Mouse (Mus musculus) mouse trophoblast stem cell (cell line): ENCODE measurements at regions not wholly inside any gene's neighbourhood (a gene's known extent, or its start where the extent isn't known, plus 50 kb on each side); places are given as distances from the start of the nearest gene placed in this dataset.

Source experiments
- in situ Hi-C, 2 experiments: fragments of 300-500 bp; cut with MseI, MboI; formaldehyde crosslinking; loops; 2 replicates in 1 of 2; 3 replicates in 1 of 2; pipeline ENCODE4 v1.15.1; 2025

DNA sequence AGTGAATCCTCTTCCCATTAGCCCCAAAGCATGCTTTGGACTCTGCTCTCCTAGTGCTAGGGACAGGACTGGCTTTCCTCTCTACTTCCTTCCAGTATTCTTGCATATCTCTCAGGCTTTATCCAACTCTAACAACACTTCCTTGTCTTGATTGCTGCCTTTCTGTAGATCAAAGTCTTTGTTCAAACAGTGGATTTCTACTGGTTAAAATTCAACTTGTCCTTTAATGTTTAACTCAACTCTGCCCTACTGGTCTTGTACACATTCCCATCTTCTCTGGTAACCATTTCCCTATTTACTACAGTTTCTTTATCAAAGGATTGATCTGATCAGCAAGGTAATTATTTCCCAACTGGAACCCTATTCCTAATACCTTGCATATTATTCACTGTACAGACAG is 1094.6 kb downstream of the Car8 start:
- in situ Hi-C loops: no loop called here

DNA sequence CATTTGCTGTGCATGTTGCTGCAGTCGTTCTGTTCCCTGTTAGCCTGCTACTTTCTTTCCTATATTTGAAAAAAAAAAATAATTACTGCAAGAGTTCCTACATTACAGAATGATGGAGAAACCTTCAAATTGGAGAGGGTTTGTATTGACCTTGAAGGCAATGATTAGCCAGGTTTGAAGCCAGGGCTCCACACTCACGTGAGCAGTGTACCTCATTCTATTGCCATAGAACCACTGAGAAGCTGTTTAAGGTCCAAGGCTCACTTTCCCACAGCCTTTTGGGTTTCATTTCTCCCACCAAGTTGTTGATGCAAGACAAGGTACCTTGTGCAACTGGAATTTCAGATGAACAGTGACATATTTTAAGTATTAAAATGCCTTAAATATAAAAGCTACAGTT is 1095.2 kb downstream of the Car8 start:
- in situ Hi-C loops: no loop called here

- in situ Hi-C loops: no loop called here
Observed at GRCm38 (mm10) chr4:7142781-7143180, 1096.1 kb downstream of the Car8 start.

DNA sequence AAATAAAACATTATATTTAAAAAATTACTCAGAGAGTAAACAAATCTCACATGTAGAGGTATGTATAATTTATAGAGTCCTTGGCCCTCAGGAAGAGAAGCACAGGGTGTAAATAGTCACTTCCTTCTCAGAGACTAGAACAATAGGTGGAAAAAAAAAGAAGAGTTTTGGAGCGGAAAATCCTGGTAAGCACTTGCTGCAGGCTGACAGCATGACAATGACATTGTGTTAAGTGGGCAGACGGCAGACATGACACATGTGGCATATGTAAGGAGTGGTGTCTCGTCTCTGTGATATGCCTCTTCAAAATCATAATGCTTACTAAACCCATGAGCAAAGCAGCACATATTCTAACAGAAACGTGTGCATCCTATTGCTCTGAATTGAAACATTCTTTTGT is 1126.7 kb downstream of the Car8 start:
- in situ Hi-C loops: no loop called here

- in situ Hi-C loops: no loop called here
Observed at GRCm38 (mm10) chr4:7092957-7093356, 1145.9 kb downstream of the Car8 start.

GRCm38 (mm10) chr4:7091201-7091814 is 1147.5 kb downstream of the Car8 start:
- in situ Hi-C loops: no loop called here
